Mouse (Mus musculus) liver, adult (tissue): ENCODE data around the gene Rad18.

ENCODE experiments used
- GATA4 ChIP-seq: IDR thresholded peaks from 2 replicates; pipeline ENCODE4 v1.6.1; 2014; ENCODE audit warnings: mild to moderate bottlenecking, low read length; ENCODE audit not compliant: insufficient replicate concordance

Rad18 gene

DNA sequence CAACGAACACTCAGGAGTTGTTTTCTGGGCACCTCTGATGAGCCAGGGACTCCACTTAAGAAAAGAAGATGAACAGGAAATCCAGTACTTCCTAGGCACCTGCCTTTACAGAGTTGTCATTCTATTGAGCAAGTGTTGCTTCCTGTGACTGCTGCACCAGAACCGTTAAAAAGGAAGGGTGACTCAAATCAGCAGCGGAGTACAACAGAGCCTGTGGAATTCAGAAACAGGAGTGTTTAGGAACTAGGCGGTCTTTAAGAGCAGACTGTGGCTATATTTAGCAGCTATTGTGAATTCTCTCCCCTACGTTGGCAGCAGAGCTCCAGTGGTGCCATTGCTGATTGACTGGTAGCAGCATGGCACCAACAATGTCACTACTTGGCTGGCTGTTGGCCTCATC, 119.3 kb downstream of the Rad18 start:
- no peak for TF ChIP-seq GATA4

DNA sequence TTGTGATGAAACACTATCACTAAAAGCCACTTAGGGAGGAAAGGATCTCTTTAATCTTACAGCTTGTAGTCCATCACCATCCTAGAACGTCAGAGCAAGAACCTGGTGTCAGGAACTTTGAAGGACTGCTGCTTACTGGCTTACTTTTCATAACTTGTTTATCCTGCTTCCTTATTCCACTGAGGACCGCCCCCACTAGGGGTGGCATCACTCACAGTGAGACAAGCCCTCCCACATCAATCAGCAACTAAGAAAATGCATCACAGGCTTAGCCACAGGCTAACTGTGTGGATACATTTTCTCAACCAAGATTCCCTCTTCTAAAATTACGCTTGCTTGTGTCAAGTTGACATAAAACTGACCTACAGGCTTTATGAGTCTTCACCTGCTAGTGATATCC, 121.9 kb downstream of the Rad18 start:
- TF ChIP-seq GATA4, result no peak

DNA sequence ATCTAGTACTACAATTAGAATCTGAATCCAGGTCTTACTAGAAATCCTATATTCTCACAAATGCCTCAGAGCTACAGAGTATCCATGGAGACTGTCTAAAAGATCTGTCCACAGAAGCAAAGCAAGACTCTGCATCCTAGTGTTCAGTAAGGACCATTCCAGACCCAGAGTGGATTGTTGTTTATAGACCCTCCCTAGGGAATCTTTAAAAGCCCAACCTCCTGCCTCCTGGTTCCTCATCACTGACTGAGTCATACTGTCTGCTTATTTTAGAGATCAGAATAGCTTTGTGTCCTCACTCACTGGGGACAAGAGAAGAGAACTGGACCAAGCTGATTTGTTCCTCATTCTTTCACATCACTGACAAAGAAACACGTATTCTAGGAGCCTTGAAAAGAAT, 126.1 kb downstream of the Rad18 start:
- no peak for TF ChIP-seq GATA4
